Mouse (Mus musculus) liver, adult 2 months (tissue): ENCODE results near the gene Alyref.

Experiments used
- CTCF ChIP-seq: fragments of 200-500 bp; IDR thresholded peaks from 2 replicates; pipeline ENCODE4 v1.5.1; 2011; ENCODE audit warnings: low read depth, low read length, control low read depth
- POLR2A ChIP-seq: fragments of 200-500 bp; IDR thresholded peaks from 2 replicates; pipeline ENCODE4 v1.6.1; 2011; ENCODE audit warnings: low read length, control low read depth; ENCODE audit not compliant: insufficient read depth; ENCODE audit errors: extremely low read depth

DNA sequence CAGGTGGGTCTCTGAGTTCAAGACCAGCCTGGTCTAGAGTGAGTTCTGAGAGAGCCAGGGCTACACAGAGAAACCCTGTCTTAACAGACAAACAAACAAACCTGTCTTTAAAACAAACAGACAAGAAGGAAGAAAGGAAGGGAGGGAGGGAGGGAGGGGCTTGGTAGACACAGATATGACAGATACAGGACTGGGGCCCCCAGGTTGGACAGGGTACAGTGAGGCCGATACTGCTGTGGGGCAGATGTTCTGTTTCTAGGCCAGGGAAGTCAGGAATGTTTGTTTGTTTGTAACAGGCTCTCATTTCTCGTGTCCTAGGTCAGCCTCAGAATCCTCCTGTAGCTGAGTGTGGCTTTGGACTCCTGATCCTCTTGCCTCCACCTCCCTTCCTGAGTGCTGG is 5.4 kb upstream of the Alyref start:
- TF ChIP-seq POLR2A (no peak), CTCF (no peak)
